Mouse (Mus musculus) c-Kit-negative CD71-positive TER-119-positive erythroid progenitor cells, embryonic 14.5 days (primary cell): ENCODE results near the gene Taf5l.
A peak's percentile ranks its signal among the peaks of the same experiment; 100 is the strongest.
"Not testable (repeated sequence)": the region's sequence is repeated elsewhere in the genome, so short reads cannot be mapped to it uniquely, and the experiment has no call there.

ENCODE experiments used
- DNase-seq: peaks from one replicate; pipeline ENCODE4 v3.0.0-alpha.2; 2013; ENCODE audit warnings: low read depth, low spot score

The Taf5l gene

GRCm38 (mm10) chr8:124014299-124014698 is 6.9 kb downstream of the Taf5l start:
- DNase-seq: not testable (repeated sequence)

- no peak for DNase-seq
Measured at GRCm38 (mm10) chr8:124011989-124012586, 9.1 kb downstream of the Taf5l start.

DNA sequence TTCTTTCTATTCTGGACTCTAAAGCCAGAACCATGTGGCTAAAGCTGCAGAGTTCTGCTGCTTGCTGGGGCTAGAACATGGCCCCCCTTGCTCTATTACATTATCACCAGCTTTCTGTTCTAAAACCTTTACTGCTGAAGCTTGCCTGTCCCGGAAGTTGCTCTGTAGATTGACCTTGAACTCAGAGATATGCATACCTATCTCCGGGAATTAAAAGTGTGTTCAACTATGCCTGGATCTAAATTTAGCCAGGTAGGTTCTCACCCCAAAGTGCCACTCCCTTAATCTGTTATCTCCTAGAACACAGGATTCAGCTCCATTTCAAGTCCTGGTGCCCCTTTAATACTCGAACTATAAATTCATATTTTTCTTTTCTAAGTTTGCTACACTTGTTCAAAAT is 9.6 kb downstream of the Taf5l start:
- DNase-seq: no peak

- no peak for DNase-seq
Measured at GRCm38 (mm10) chr8:124007829-124008228, 13.4 kb downstream of the Taf5l start.

GRCm38 (mm10) chr8:124002546-124003108 is 18.6 kb downstream of the Taf5l start:
- no peak for DNase-seq

- DNase-seq: no peak
Measured at GRCm38 (mm10) chr8:123999568-123999967, 21.6 kb downstream of the Taf5l start.

- DNase-seq: no peak
Measured at GRCm38 (mm10) chr8:123993997-123994396, 27.2 kb downstream of the Taf5l start.

GRCm38 (mm10) chr8:123993597-123993996 is 27.6 kb downstream of the Taf5l start:
- DNase-seq: no peak

- DNase-seq: peak; percentile 57
Measured at GRCm38 (mm10) chr8:123992587-123992986, 28.6 kb downstream of the Taf5l start.

DNA sequence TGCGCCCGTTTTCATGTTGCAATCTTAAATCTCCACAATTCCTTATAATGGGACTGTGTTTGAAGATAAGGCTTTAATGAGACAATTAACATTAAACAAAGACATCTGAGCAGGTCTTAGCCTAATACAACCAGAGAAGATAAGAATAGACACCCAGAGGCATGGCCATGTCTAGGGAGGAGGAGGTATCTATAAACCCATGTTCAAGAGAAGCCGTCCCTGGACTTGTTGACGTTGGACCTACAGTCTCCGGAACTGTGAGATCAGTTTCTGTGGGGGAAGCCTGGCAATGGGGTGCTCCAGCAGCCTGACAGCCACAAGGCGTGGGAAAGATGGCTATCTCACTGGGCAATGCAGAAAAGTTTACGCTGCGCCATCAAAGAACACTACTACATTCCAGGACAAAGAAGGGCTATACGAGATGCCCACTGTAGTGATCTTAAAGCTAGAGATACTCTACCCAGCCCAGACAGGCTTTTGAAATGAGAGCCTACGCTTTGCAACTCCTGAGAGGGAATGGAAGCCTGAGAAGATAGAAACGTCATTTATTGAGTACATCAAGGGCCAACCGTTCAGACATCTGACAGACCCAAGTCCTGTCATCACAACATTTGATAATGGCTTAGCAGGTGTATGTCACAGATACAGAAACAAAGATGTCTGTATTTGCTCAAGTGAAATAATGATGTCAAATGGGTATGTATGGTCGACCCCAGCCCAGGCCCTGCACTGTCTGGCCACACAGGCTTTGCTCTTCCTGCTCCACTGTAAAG is 30.7 kb downstream of the Taf5l start:
- DNase-seq: peak; percentile 62

DNA sequence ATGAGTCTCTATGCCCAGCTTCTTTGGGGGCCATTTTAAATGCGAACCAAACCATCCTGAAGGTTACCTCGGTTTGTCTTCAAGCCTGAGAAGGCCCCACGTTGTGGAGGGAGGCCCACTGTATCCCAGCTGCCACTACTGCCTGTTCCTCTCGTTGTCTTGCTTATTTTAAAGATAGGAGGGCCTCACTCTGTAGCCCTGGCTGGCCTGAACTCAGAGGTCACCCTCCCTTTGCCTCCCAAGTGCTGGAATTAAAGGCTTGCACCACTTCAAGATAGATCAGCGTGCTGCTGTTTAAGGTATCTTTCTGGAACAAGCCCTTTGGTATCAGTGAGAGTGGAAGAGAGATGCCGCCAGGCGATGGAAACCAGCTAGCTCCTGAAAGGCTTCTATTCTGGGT is 32.1 kb downstream of the Taf5l start:
- no peak for DNase-seq

DNA sequence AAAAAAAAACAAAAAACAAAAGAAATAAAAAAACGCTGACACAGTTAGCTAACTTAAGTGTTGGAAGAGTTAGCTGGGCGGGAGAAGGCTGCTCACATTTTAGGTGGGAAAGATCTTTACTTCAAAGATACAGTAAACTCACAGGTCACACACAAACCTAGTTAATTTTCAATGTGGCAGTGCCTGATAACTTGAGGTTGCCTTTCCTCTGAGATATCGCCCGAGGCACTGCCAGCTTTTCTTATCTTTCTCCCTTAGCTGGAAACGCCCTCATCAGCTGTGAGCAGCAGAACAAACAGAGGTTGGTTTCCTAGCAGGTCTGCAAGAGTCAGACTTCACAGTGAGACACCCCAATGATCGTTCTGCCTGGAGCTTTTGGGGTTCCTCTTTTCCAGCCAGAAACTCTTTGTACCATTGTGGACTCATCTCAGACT is 32.6 kb downstream of the Taf5l start:
- peak; percentile 90 for DNase-seq

DNA sequence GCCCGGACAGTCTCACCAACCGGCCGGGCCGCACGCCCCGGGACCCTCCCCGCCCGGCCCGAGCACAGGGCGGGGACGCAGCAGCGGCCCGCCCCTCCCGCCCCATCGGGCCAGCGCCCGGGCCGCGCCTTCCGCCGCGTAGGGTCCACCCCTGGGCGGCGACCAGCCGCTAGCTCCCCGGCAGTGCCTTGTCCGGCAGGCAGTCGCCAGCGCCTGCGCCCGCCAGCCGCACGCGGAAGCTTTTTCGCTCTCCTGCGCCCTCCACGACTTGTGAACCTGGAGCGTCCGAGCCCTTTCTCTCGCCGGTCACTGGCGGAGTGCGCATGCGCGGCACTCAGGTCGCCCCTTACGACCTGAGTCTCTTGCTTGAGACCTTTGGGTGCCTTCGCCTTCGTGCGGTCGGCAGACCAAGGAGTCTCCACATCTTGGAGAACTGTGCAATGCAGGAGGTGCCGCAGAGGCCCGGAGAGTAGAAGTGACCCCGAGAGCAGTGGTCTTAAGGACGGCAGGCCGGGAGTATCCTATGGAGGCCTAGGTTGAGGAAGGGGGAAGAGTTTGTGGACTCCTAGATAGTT is 38.3 kb downstream of the Taf5l start, which contains the start of gene Abcb10:
TSS of gene Abcb10 (minus strand) at position 297 of the 575 bp plus-strand sequence.
- peak; percentile 71 for DNase-seq

- no peak for DNase-seq
Measured at GRCm38 (mm10) chr8:123982291-123982793, 38.9 kb downstream of the Taf5l start.

DNA sequence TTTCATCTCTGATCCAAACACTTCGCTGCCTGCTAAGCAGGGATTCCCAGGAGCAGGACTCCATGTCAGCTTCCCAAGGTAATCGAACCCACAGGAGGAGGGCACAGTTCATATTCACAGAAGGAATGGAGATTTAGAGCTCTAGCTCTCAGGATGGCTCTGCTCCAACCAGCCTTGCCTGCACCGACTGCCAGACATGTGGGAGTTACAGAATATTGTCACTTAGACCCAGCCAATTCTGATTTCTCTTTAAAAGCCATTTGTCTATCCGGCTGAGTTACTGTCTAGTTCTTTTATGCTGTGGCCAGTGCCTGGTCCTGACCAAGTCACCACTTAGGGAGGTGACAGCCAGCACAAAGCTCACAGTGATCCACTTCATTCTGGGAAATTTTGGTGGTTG is 39.5 kb downstream of the Taf5l start:
- no peak for DNase-seq

GRCm38 (mm10) chr8:123980239-123980638 is 41.0 kb downstream of the Taf5l start:
- DNase-seq: no peak

GRCm38 (mm10) chr8:123978926-123979325 is 42.3 kb downstream of the Taf5l start:
- peak; percentile 65 for DNase-seq

DNA sequence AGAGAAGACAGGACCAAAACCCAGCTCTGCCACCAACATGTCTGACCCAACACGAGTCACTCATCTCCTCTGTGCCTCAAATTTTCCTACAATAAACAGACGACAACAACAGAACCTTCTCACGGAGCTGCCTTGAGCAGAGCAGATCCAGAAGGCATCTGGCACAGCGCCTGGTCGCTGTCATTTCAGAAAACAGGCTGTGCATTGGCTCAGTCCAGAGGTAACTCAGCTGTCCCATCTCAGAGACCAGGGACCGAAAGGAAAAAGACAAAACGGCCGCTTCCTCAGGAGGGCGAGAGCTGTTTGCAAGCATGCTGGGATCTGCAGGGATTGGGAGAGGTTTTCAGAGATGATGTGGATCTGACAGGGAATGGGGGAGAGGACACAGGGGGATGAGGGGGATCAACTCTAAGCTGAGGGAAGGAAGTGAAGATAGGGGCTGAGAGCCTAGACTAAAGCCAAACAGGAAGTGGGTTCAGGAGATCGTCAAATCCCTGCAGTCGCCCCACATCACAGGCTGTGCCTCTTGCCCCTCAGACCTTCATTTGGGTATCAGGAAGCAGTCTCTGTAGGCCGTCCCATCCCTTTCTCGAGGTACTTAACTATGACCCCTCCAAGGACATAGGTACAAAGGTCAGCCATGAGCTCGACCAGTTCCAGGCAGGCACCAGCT is 42.9 kb downstream of the Taf5l start:
- DNase-seq: no peak

DNA sequence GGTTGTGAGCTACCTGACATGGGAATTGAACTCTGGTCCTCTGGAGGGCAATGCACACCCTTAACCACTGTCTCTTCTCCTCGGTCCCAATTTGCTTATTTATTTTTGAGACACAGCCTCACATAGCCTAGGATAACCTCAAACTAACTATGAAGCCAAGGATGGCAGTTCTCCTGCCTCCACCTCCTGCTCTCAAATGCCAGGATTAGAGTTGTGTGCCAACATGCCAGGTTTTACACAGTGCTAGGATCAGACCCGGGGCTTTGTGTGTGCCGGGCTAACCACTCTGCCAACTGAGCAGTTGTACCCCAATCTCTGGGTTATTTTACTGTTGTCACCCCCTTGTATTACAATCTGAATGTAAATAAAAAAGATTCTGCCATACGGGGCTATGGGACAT is 43.7 kb downstream of the Taf5l start:
- no peak for DNase-seq

DNA sequence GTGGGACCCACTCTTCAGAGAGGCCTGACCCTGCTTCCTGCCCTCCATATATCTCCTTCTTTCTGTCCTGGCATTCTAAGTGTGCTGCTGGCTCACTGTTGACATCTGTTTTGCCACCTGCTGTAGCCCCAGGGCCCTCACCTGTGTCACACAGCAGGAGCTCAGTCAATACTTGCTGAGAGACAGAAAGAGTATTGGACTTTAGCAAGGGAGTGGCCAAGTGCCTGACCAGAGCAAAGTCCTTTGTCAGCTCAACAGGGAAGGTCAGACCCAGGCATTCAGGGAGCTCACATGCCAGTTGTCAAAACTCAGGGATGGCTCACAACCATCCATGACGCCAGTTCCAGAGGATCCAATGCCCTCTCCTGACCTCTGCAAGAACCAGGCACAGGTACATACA is 47.7 kb downstream of the Taf5l start:
- no peak for DNase-seq

- DNase-seq: no peak
Measured at GRCm38 (mm10) chr8:123966896-123967295, 54.3 kb downstream of the Taf5l start.

DNA sequence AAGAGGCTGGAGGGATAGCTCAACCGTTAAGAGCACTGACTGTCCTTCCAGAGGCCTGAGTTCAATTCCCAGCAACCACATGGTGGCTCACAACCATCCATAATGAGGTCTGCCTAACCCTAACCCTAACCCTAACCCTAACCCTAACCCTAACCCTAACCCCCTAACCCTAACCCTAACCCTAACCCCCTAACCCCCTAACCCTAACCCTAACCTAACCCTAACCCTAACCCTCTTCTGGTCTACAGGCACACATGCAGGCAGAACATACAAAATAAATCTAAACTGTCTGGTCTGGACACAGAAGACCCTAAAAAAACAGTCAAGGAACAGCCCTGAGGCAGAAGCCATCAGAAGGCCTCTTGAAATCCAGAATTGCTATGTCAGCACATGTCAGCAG is 59.8 kb downstream of the Taf5l start:
- DNase-seq: no peak
